Mouse (Mus musculus) CH12F3 (cell line): ENCODE results near the gene Ssr4.

Experiments
- in situ Hi-C: fragments of 300-500 bp; cut with MboI; formaldehyde crosslinking; loops from 2 replicates; pipeline ENCODE4 v1.14.3; 2020; ENCODE audit warnings: low sequenced_read_pairs

Ssr4 gene

GRCm38 (mm10) chrX:73805814-73806213 is 19.0 kb downstream of the Ssr4 start:
- in situ Hi-C loops = no loop called here

GRCm38 (mm10) chrX:73815072-73815471 is 28.2 kb downstream of the Ssr4 start:
- in situ Hi-C loops = no loop called here

GRCm38 (mm10) chrX:73816596-73817314 is 29.9 kb downstream of the Ssr4 start:
- in situ Hi-C loops = no loop called here

GRCm38 (mm10) chrX:73823747-73824146 is 36.9 kb downstream of the Ssr4 start:
- in situ Hi-C loops = no loop called here

- in situ Hi-C loops = no loop called here
Observed at GRCm38 (mm10) chrX:73824185-73825151, 37.6 kb downstream of the Ssr4 start, which contains the start of gene Pdzd4. Gene Pdzd4, minus strand, starts transcription at chrX:73824969.

GRCm38 (mm10) chrX:73835731-73836130 is 48.9 kb downstream of the Ssr4 start:
- in situ Hi-C loops = no loop called here

- in situ Hi-C loops = no loop called here
Observed at GRCm38 (mm10) chrX:73836691-73837090, 49.9 kb downstream of the Ssr4 start.
